Mouse (Mus musculus) lung, embryonic 15.5 days (tissue): ENCODE measurements at regions not wholly inside any gene's neighbourhood (a gene's known extent, or its start where the extent isn't known, plus 50 kb on each side); places are given as distances from the start of the nearest gene placed in this dataset.

ENCODE experiments used
- ATAC-seq: fragments of 200-750 bp; cut with Nextera tagmentation; 2 replicates; pipeline ENCODE4 v1.8.0; 2017; ENCODE audit warnings: moderate number of reproducible peaks, borderline replicate concordance; ENCODE audit not compliant: low FRiP score, low TSS enrichment; ENCODE audit errors: extremely low read depth
- H3K27ac ChIP-seq: fragments of 300-500 bp; sonication (generic); 2 replicates; pipeline ENCODE4 v1.5.1; 2015; ENCODE audit warnings: moderate library complexity, mild to moderate bottlenecking, inconsistent platforms
- H3K27me3 ChIP-seq: fragments of 300-500 bp; sonication (generic); 2 replicates; pipeline ENCODE4 v1.6.1; 2015; ENCODE audit warnings: inconsistent platforms
- H3K36me3 ChIP-seq: fragments of 300-500 bp; sonication (generic); 2 replicates; pipeline ENCODE4 v1.6.1; 2015; ENCODE audit warnings: inconsistent platforms
- H3K4me1 ChIP-seq: fragments of 300-500 bp; sonication (generic); 2 replicates; pipeline ENCODE4 v1.6.1; 2015; ENCODE audit warnings: inconsistent platforms
- H3K4me2 ChIP-seq: fragments of 300-500 bp; sonication (generic); 2 replicates; pipeline ENCODE4 v1.6.1; 2015; ENCODE audit warnings: inconsistent platforms, mild to moderate bottlenecking, moderate library complexity
- H3K4me3 ChIP-seq: fragments of 300-500 bp; sonication (generic); 2 replicates; pipeline ENCODE4 v1.5.1; 2015; ENCODE audit warnings: mild to moderate bottlenecking, inconsistent platforms
- H3K9ac ChIP-seq: fragments of 300-500 bp; sonication (generic); 2 replicates; pipeline ENCODE4 v1.6.1; 2015; ENCODE audit warnings: inconsistent platforms
- H3K9me3 ChIP-seq: fragments of 300-500 bp; sonication (generic); 2 replicates; pipeline ENCODE4 v1.6.1; 2016; ENCODE audit warnings: inconsistent platforms
- WGBS: fragments of 180-500 bp; shearing (Covaris S2); methylation state at CpG from one replicate; pipeline ENCODE4 v1.1.7; 2015; 5-methylcytosine and 5-hydroxymethylcytosine counted together

DNA sequence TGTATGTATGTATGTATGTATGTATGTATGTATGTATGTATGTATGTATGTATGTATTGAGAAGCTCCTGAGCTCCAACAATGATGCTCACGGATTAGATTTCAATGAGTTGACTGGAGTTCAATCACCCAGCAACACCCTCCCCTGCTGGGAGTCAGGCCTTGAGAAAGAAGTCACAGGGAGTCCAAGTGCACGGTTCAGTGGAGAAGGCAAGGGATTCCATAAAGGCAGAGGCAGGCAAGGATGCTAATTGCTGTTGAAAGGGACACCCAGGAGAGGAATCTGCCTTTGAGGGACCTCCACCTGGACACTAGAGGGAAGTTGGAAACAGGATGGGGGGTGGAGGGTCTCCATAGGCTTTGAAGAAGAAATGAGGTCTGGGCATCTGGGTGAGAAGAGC is 331.2 kb upstream of the Zfp462 start:
- H3K36me3 ChIP-seq, result no peaks in the 10 kb centered on the region
- no peak overlapping the region for H3K4me3 ChIP-seq
- no peak overlapping the region for H3K4me2 ChIP-seq
- 71% methylated on average over 2 of the region's 2 CpGs for WGBS
- no peaks in the 10 kb centered on the region for H3K27me3 ChIP-seq
- no peaks in the 10 kb centered on the region for H3K4me1 ChIP-seq
- no peak for ATAC-seq
- no peak overlapping the region for H3K27ac ChIP-seq
- H3K9me3 ChIP-seq, result no peaks in the 10 kb centered on the region
- H3K9ac ChIP-seq, result no peak overlapping the region

DNA sequence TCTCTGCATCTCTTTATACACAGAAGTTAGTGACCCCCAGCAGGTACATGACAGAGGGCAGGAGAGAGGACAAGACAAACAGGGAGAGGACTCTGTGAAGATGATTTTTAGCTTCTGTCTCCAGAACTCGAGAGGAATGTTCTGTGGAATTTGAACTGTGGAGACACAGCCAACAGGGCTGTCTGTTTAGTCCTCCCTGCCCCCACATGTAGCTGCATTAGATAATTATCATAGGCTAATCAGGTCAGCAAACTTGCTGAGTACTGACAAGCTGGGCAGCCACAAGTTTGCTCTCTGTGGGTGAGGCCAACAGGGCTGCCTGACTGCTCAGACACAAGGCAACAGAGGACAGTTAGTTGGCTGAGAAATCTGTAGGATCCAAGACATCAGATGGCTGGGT is 329.0 kb upstream of the Zfp462 start:
- ATAC-seq, result no peak
- Histone ChIP-seq H3K4me1 (no peaks in the 10 kb centered on the region), H3K9me3 (no peaks in the 10 kb centered on the region), H3K4me2 (no peak overlapping the region), H3K36me3 (no peaks in the 10 kb centered on the region), H3K4me3 (no peak overlapping the region), H3K27ac (no peak overlapping the region), H3K27me3 (no peaks in the 10 kb centered on the region), H3K9ac (no peak overlapping the region)
- 10% methylated on average over 1 of the region's 1 CpGs for WGBS

DNA sequence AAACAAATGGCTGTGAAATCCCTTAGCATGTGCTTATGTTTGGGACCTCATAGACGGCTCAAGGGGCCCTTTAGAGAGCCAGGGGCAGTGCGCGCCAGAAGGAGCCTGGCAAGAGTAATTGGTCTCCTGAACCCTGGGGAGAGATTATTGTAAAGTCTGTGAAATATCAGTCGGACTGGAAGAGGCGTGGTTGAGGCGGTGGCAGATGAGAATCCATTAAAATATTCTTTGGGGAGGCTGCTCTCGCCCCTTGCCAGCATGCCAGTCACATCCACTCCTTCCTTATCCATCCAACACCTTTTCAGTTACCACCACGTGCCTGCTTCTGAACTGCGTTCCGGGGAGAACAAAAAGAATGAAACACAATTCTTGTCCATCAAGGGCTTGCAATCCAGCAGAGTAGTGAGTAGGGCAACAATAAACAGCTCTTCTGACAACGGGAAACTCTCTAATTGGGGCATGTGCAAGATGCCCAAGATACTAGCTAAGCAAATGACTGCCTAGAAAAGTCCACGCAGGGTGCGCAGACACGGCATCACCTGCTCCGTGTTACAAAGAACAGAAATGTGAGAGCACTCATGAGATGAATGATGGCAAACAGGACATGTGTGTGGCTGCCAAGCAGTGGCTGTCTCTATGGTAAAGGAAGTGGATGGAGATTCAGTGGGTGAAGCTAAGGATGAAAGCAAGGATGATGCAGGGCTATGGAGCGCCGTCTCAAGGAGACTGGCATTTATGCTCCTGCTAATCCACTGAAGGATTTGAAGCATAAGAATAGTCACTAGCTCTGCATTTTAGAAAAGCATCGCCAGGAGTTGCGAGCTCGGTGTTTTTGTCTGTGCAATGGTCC is 320.6 kb upstream of the Zfp462 start:
- Histone ChIP-seq H3K27me3 (no peaks in the 10 kb centered on the region), H3K4me2 (no peak overlapping the region), H3K4me1 (no peaks in the 10 kb centered on the region), H3K27ac (no peak overlapping the region), H3K36me3 (no peaks in the 10 kb centered on the region), H3K9me3 (no peaks in the 10 kb centered on the region), H3K9ac (no peak overlapping the region), H3K4me3 (no peak overlapping the region)
- no peak for ATAC-seq
- WGBS, result 75% methylated on average over 20 of the region's 20 CpGs

DNA sequence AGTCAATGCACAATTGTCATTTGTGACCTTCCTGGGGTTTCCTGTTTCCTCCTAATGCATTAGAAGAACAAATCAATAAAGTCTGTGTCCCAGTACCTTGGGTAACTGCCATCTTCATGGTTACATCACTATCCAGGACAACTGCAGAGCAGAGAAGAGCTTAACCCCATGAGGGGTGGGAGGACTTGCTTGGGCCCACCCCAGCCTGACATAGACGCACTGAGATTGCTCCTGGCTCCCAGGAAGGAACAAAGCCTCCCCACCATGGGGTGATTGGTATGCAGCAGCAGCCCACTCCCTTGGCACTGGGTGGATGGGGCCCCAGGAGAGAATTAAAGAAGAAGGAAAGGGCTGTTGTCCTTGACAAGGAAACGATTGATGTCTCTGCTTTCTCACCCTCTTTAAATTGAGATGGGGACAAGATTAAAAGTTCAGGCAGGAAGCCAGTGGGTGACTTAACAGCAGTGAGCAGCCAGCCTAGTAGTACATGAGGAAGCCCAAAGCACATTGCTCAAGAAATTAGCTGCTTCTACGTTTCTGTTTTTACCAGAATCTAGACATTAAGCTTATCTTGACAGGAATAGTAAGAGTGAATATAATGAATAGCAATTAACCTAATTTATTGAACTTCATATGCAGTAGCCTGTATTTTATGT is 307.7 kb upstream of the Zfp462 start:
- no peak overlapping the region for H3K9ac ChIP-seq
- H3K4me2 ChIP-seq, result no peak overlapping the region
- H3K27ac ChIP-seq, result no peak overlapping the region
- no peaks in the 10 kb centered on the region for H3K9me3 ChIP-seq
- no peak overlapping the region for H3K4me3 ChIP-seq
- ATAC-seq, result no peak
- 26% methylated on average over 3 of the region's 3 CpGs for WGBS
- no peaks in the 10 kb centered on the region for H3K36me3 ChIP-seq
- H3K27me3 ChIP-seq, result no peaks in the 10 kb centered on the region
- H3K4me1 ChIP-seq, result no peaks in the 10 kb centered on the region

DNA sequence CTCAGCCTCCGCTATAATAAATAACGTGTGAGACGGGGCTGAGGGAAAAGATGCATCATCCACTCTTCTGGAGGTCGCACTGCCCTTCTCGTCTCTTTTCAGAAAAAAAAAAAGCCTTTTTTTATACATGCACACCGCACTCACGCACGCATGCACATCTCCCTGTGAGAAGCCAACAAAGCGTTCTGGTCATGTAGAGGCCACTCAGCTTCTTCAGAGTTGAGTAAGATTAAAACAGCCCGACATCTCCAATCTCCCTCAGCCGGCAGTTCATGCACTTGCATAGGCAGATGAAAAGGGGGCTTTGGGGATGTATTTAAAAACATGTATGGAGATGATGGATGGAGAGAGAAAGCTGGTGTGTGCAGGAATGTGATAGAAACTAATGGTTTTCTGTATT is 298.8 kb upstream of the Zfp462 start:
- ATAC-seq, result no peak
- WGBS, result 47% methylated on average over 11 of the region's 11 CpGs
- Histone ChIP-seq H3K36me3 (no peaks in the 10 kb centered on the region), H3K9ac (no peak overlapping the region), H3K27me3 (no peaks in the 10 kb centered on the region), H3K4me2 (no peak overlapping the region), H3K4me1 (peaks cover 4% of the 10 kb centered on the region; the same call in 1 of the 2 replicates), H3K9me3 (no peaks in the 10 kb centered on the region), H3K4me3 (no peak overlapping the region), H3K27ac (no peak overlapping the region)

DNA sequence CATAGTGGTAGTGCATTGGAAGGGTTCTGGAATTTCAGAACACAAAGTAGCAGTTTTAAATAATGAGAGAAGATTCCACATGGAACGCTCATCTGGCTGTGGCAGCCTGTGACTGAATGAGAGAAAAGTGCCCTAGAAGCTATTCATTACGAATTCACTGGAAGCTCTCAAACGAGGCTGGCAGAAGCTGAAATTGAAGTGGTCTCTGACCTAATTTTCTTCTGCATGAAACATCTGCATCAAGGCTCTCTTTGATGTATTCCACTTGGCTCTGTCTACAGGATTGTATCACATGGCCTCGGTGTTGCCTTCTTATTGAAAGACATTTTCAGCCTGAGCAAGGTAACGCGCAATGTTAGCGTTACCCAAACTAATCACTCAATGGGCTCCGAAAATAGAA is 298.4 kb upstream of the Zfp462 start:
- H3K9ac ChIP-seq, result no peak overlapping the region
- WGBS, result 50% methylated on average over 8 of the region's 8 CpGs
- no peak overlapping the region for H3K27ac ChIP-seq
- no peaks in the 10 kb centered on the region for H3K9me3 ChIP-seq
- H3K36me3 ChIP-seq, result no peaks in the 10 kb centered on the region
- no peak overlapping the region for H3K4me2 ChIP-seq
- H3K4me3 ChIP-seq, result no peak overlapping the region
- no peaks in the 10 kb centered on the region for H3K27me3 ChIP-seq
- peaks cover 4% of the 10 kb centered on the region; the same call in 1 of the 2 replicates for H3K4me1 ChIP-seq
- no peak for ATAC-seq

DNA sequence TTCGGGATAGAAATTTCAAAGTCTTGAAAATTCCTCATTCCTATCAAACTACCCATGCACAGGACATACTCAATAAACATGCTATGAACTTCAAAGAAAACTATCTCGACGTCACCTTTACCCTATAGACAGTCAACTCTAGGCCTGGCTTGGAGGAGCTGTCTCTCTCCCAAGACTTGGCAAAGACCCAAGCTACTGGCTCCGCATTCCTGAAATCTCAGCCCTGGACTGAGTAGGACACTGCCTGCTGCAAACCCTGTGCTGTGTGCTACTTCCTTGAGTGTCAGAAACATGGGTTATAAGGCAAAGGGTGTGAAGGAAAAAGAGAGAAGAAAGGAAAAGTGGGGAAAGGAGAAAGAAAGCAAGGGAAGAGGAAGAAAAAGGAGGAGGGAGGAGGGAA is 296.6 kb upstream of the Zfp462 start:
- H3K27ac ChIP-seq, result no peak overlapping the region
- no peaks in the 10 kb centered on the region for H3K9me3 ChIP-seq
- H3K4me3 ChIP-seq, result no peak overlapping the region
- no peak overlapping the region for H3K9ac ChIP-seq
- H3K4me1 ChIP-seq, result peaks cover 4% of the 10 kb centered on the region; the same call in 1 of the 2 replicates
- no peaks in the 10 kb centered on the region for H3K36me3 ChIP-seq
- no peaks in the 10 kb centered on the region for H3K27me3 ChIP-seq
- no peak overlapping the region for H3K4me2 ChIP-seq
- 37% methylated on average over 4 of the region's 4 CpGs for WGBS
- ATAC-seq, result no peak; the same call in 1 of the 2 replicates

DNA sequence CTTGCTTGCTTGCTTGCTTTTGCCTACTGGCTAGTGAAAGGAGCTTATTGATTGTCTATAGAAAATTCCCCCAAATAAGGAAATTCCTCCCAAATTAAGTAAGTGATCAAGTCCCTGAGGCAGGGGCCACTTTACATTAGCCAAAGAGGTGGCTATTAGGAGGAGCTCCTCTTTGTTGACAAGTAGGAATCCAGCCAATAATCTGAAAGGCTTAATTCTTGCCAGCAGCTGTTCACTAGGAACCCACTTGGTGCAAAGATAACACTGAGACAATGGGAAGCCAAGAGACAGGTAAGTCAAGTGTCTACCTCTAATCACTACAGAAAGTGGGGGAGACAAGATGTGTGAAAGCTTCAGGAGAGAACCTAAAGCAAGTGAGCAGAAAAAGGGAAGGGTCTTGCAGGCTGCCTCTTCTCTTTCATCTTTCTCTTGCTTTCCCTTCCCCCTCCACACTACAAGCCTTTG is 293.2 kb upstream of the Zfp462 start:
- Histone ChIP-seq H3K27me3 (no peaks in the 10 kb centered on the region), H3K4me3 (no peak overlapping the region), H3K36me3 (no peaks in the 10 kb centered on the region), H3K9me3 (no peaks in the 10 kb centered on the region), H3K27ac (no peak overlapping the region), H3K4me1 (no peaks in the 10 kb centered on the region), H3K4me2 (no peak overlapping the region), H3K9ac (no peak overlapping the region)
- ATAC-seq, result no peak

DNA sequence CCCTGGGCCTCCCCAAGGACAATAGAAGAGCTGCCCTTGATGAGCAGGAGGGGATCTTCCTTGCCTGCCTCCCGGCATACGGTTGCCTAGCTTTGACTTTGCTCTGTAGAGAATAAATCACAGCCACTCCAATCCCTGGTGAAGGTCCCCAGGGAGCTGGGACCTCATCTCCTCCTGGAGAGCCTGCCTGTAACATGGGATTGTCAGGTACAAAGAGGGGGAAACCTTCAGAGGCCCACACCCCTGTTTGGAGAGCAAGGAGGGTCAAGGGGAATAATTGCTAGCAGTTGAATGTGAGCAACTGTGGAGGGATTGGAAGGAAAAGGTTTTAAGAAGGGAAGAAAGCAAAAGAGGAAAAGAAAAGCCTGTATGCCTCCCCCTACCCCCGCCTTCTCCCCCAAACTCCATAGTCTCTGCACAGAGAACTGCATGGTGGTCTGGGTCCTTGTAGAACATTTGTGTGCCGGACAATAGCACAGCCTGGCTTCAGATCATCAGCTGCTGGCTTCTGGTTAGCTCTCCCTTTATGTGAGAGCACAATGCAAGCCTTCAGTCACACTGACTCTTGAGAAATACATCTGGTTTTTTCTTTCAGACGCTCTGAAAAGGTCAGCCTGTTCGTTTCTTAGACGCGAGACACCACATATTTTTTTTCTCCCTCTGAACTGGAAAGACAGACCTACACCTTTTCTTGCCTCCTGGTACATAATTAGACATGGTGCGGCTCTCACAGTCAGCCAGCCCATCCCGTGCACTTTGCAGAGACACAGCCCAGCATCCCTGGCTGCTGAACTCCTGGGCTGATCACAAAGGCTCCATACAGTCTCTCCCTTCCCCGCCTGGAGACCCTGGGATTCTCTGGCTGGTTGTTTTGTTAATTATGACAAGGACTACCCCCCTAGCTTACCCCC is 292.5 kb upstream of the Zfp462 start:
- Histone ChIP-seq H3K36me3 (no peaks in the 10 kb centered on the region), H3K4me3 (no peak overlapping the region), H3K27ac (no peak overlapping the region), H3K27me3 (no peaks in the 10 kb centered on the region), H3K9ac (no peak overlapping the region), H3K4me1 (no peaks in the 10 kb centered on the region), H3K4me2 (no peak overlapping the region), H3K9me3 (no peaks in the 10 kb centered on the region)
- WGBS, result 41% methylated on average over 11 of the region's 11 CpGs
- no peak for ATAC-seq

DNA sequence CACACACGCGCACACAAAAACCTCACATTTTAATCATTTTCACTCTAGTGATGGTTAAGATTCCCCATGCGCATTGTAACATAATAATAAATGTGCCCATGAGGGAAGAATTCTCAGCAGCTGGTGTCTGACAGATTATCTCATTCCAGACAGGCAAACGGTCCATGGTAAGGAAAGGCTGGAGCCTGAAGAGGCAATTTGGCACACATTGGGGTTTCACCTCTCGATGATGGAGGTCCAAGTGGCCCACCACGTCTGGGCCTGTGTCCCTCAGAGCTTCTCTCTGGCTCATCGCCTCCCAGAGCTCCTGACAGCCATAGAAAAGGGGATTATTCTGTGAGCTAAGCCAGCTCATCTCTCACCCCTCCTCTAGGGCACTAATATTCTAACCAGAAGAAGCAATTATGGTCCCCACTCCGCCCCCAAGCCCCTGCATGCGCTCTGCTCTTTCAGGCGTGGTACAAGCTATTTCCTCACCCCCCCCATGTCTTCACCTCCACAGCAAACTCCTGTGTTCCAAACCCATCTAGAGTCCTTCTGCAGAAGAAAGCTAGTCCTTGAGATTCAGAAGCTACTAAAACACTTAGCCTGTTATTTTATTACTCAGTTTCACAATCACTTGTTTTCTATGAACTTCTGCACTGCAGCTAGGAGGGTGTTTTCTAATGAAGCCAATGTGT is 291.6 kb upstream of the Zfp462 start:
- no peak for ATAC-seq
- H3K9me3 ChIP-seq, result no peaks in the 10 kb centered on the region
- H3K27me3 ChIP-seq, result no peaks in the 10 kb centered on the region
- H3K4me2 ChIP-seq, result no peak overlapping the region
- H3K4me3 ChIP-seq, result no peak overlapping the region
- no peak overlapping the region for H3K9ac ChIP-seq
- WGBS, result 68% methylated on average over 10 of the region's 10 CpGs
- no peaks in the 10 kb centered on the region for H3K4me1 ChIP-seq
- no peaks in the 10 kb centered on the region for H3K36me3 ChIP-seq
- no peak overlapping the region for H3K27ac ChIP-seq
